Mouse (Mus musculus) G1E (cell line): Measurements from ENCODE around the gene Rnase2b.

Source experiments
- CTCF ChIP-seq: IDR thresholded peaks from 2 replicates; pipeline ENCODE4 v1.5.1; 2012; ENCODE audit warnings: low read depth, low read length, inconsistent platforms, mixed read lengths
- POLR2AphosphoS5 ChIP-seq: IDR thresholded peaks from 2 replicates; pipeline ENCODE4 v1.6.1; 2012; ENCODE audit warnings: low read depth, low read length, inconsistent platforms; ENCODE audit not compliant: insufficient replicate concordance
- TAL1 ChIP-seq: conservative IDR thresholded peaks from 2 replicates; pipeline ENCODE4 v1.6.1; 2012; ENCODE audit warnings: low read depth, low read length, inconsistent platforms, mixed read lengths

DNA sequence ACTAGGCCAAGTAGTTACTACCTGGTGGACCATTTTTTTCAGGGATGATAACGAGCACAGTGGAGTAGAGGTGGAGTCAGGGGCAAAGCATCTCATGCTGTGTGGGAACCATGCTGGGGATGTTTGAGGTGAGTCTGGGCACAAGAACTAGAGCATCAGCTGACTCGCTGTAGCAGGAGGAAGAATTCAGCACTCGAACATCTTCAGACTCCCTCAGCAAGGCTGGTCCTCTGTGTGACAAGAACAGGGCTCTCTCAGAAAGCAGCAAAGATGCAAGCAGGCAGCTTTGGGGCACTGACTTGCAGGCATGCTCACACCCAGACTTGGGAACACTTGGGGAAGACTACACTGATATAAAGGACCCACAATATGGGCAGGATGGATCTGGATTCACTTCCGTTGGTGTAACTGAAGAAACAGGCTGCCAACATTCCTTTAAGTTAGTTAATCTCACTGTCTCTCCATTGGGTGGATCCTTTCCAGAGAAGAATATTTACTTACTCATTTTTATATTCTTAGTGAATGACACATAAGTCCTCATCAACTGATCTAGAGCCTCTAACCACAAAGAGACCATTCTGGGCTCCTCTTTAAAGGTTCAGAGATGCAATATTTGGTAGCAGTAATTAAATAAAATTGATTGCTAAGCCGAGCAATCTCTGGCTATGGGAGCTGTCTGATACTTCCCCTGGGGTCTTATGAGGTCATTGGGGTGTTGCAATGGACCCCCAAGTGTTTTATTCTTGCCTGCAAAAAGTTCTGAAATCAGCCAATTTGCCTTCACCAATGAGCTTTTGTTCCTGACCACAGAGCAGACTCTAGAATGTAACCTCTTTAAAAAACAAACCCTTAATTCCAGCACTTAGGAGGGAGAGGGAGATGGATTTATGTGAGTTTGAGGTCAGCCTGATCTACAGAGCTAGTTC is 37.3 kb downstream of the Rnase2b start, which contains the start of gene Ang2:
- TF ChIP-seq CTCF (no peak), POLR2AphosphoS5 (no peak), TAL1 (no peak)
